Mouse (Mus musculus) embryonic facial prominence, embryonic 14.5 days (tissue): ENCODE results near the gene Cdc34. TPM values are rescaled to one million over a fixed set of nuclear protein-coding genes. Genes with fewer than 3 reads are reported as not detected.

ENCODE experiments used
- ATAC-seq: fragments of 200-750 bp; cut with Nextera tagmentation; 2 replicates; pipeline ENCODE4 v1.8.0; 2017; ENCODE audit warnings: low read depth, moderate number of reproducible peaks, moderate TSS enrichment
- DNase-seq: peaks from one replicate; pipeline ENCODE4 v3.0.0-alpha.2; 2015; ENCODE audit warnings: low spot score
- H3K27ac ChIP-seq: fragments of 300-500 bp; sonication (generic); replicated peaks from 2 replicates; pipeline ENCODE4 v1.5.1; 2014; ENCODE audit warnings: low read depth, mild to moderate bottlenecking, low read length, moderate library complexity
- H3K27me3 ChIP-seq: fragments of 300-500 bp; sonication (generic); replicated peaks from 2 replicates; pipeline ENCODE4 v1.6.1; 2014; ENCODE audit warnings: low read length; ENCODE audit not compliant: control insufficient read depth, insufficient read depth
- H3K36me3 ChIP-seq: fragments of 300-500 bp; sonication (generic); 2 replicates; pipeline ENCODE4 v1.6.1; 2014; ENCODE audit warnings: low read length, mixed read lengths; ENCODE audit not compliant: control insufficient read depth, insufficient read depth
- H3K4me1 ChIP-seq: fragments of 300-500 bp; sonication (generic); 2 replicates; pipeline ENCODE4 v1.6.1; 2014; ENCODE audit warnings: antibody characterized with exemption, low read length; ENCODE audit not compliant: control insufficient read depth, insufficient read depth
- H3K4me2 ChIP-seq: fragments of 300-500 bp; sonication (generic); 2 replicates; pipeline ENCODE4 v1.6.1; 2014; ENCODE audit warnings: low read depth, mild to moderate bottlenecking, low read length, moderate library complexity, mixed read lengths
- H3K4me3 ChIP-seq: fragments of 300-500 bp; sonication (generic); 2 replicates; pipeline ENCODE4 v1.5.1; 2014; ENCODE audit warnings: low read depth, mild to moderate bottlenecking, low read length
- H3K9ac ChIP-seq: fragments of 300-500 bp; sonication (generic); 2 replicates; pipeline ENCODE4 v1.6.1; 2014; ENCODE audit warnings: low read depth, mild to moderate bottlenecking, low read length, moderate library complexity, mixed read lengths
- H3K9me3 ChIP-seq: fragments of 300-500 bp; sonication (generic); 2 replicates; pipeline ENCODE4 v1.6.1; 2016; ENCODE audit warnings: low read length; ENCODE audit not compliant: control insufficient read depth
- WGBS: fragments of 180-500 bp; shearing (Covaris S2); extraction: QIAGEN DNeasy Blood & Tissue Kit; methylation state at CpG from one replicate; pipeline ENCODE4 v1.1.7; 2014; 5-methylcytosine and 5-hydroxymethylcytosine counted together
- polyA plus RNA-seq: library from polyadenylated mRNA; unstranded; fragments of >200 nt; fragmentation: Nextera tagmentation; extraction: Ambion mirVana; gene quantifications from 2 replicates; pipeline ENCODE4 v1.2.1, GENCODE M21; 2014

Gene Cdc34
- polyA plus RNA-seq, 1 experiment from 2014 or later, result 106 TPM

GRCm38 (mm10) chr10:79713163-79713562 lies 31.2 kb downstream of the Cdc34 start:
- Histone ChIP-seq H3K4me1 (peaks cover 6% of the 10 kb centered on the region; the same call in 1 of the 2 replicates), H3K9ac (no peak overlapping the region), H3K4me3 (no peak overlapping the region), H3K27ac (no peak overlapping the region), H3K27me3 (peaks cover 37% of the 10 kb centered on the region), H3K36me3 (peaks cover 41% of the 10 kb centered on the region), H3K4me2 (no peak overlapping the region), H3K9me3 (no peaks in the 10 kb centered on the region)
- 36% methylated on average over 1 of the region's 1 CpGs for WGBS
- ATAC-seq, result no peak
- no peak for DNase-seq

- no peak overlapping the region for H3K9ac ChIP-seq
- ATAC-seq (no peak), DNase-seq (no peak)
- peaks cover 6% of the 10 kb centered on the region; the same call in 1 of the 2 replicates for H3K4me1 ChIP-seq
- WGBS, result 61% methylated on average over 4 of the region's 4 CpGs
- peaks cover 23% of the 10 kb centered on the region for H3K36me3 ChIP-seq
- no peak overlapping the region for H3K27ac ChIP-seq
- H3K4me3 ChIP-seq, result no peak overlapping the region
- H3K27me3 ChIP-seq, result peaks cover 47% of the 10 kb centered on the region
- no peaks in the 10 kb centered on the region for H3K9me3 ChIP-seq
- H3K4me2 ChIP-seq, result no peak overlapping the region
Measured at GRCm38 (mm10) chr10:79714996-79715395, 33.0 kb downstream of the Cdc34 start.

- DNase-seq, result no peak
- H3K36me3 ChIP-seq, result peaks cover 8% of the 10 kb centered on the region
- H3K27me3 ChIP-seq, result peaks cover 47% of the 10 kb centered on the region
- no peaks in the 10 kb centered on the region for H3K9me3 ChIP-seq
- whole genome bisulfite sequencing, result 10% methylated on average over 18 of the region's 91 CpGs
- H3K9ac ChIP-seq, result peak within 1 kb of the TSS; percentile 52; the same call in 1 of the 2 replicates
- H3K27ac ChIP-seq, result no peak within 1 kb of the TSS
- H3K4me3 ChIP-seq, result peak within 1 kb of the TSS; percentile 57
- peak within 1 kb of the TSS; percentile 98 for H3K4me2 ChIP-seq
- H3K4me1 ChIP-seq, result peaks cover 6% of the 10 kb centered on the region; the same call in 1 of the 2 replicates
- ATAC-seq, result peak; percentile 17; the same call in 1 of the 2 replicates
Measured at GRCm38 (mm10) chr10:79716254-79716987, 34.4 kb downstream of the Cdc34 start, which contains the start of gene Hcn2. Hcn2 (plus strand) TSS chr10:79716634.

GRCm38 (mm10) chr10:79716988-79717355 lies 35.0 kb downstream of the Cdc34 start:
- Histone ChIP-seq H3K9ac (peak overlapping the region; percentile 52; the same call in 1 of the 2 replicates), H3K27me3 (peaks cover 47% of the 10 kb centered on the region), H3K4me1 (peaks cover 6% of the 10 kb centered on the region; the same call in 1 of the 2 replicates), H3K36me3 (peaks cover 3% of the 10 kb centered on the region), H3K4me3 (peak overlapping the region; percentile 57), H3K4me2 (peak overlapping the region; percentile 98), H3K27ac (no peak overlapping the region), H3K9me3 (no peaks in the 10 kb centered on the region)
- DNase-seq (no peak), ATAC-seq (no peak)
- 7% methylated on average over 6 of the region's 44 CpGs for WGBS

GRCm38 (mm10) chr10:79717640-79718357 lies 35.8 kb downstream of the Cdc34 start:
- peak overlapping the region; percentile 98 for H3K4me2 ChIP-seq
- DNase-seq (peak; percentile 81), ATAC-seq (no peak)
- no peaks in the 10 kb centered on the region for H3K36me3 ChIP-seq
- H3K27ac ChIP-seq, result no peak overlapping the region
- peaks cover 6% of the 10 kb centered on the region; the same call in 1 of the 2 replicates for H3K4me1 ChIP-seq
- H3K9ac ChIP-seq, result no peak overlapping the region
- no peaks in the 10 kb centered on the region for H3K9me3 ChIP-seq
- peak overlapping the region; percentile 57 for H3K4me3 ChIP-seq
- peaks cover 47% of the 10 kb centered on the region for H3K27me3 ChIP-seq
- WGBS, result 3% methylated on average over 39 of the region's 43 CpGs

GRCm38 (mm10) chr10:79721089-79721488 lies 39.1 kb downstream of the Cdc34 start:
- ATAC-seq (no peak), DNase-seq (no peak)
- Histone ChIP-seq H3K27me3 (peaks cover 30% of the 10 kb centered on the region), H3K9ac (no peak overlapping the region), H3K36me3 (no peaks in the 10 kb centered on the region), H3K4me2 (no peak overlapping the region), H3K4me3 (no peak overlapping the region), H3K4me1 (peaks cover 6% of the 10 kb centered on the region; the same call in 1 of the 2 replicates), H3K27ac (no peak overlapping the region), H3K9me3 (no peaks in the 10 kb centered on the region)
- 53% methylated on average over 5 of the region's 5 CpGs for WGBS

- no peaks in the 10 kb centered on the region for H3K4me1 ChIP-seq
- peaks cover 11% of the 10 kb centered on the region for H3K27me3 ChIP-seq
- DNase-seq, result no peak
- H3K4me3 ChIP-seq, result no peak overlapping the region
- H3K9ac ChIP-seq, result no peak overlapping the region
- H3K27ac ChIP-seq, result no peak overlapping the region
- H3K9me3 ChIP-seq, result no peaks in the 10 kb centered on the region
- 64% methylated on average over 6 of the region's 6 CpGs for WGBS
- H3K36me3 ChIP-seq, result no peaks in the 10 kb centered on the region
- ATAC-seq, result no peak
- H3K4me2 ChIP-seq, result no peak overlapping the region
Measured at GRCm38 (mm10) chr10:79723047-79723446, 41.1 kb downstream of the Cdc34 start.

GRCm38 (mm10) chr10:79723692-79724091 lies 41.7 kb downstream of the Cdc34 start:
- Histone ChIP-seq H3K9ac (no peak overlapping the region), H3K27ac (no peak overlapping the region), H3K4me2 (no peak overlapping the region), H3K4me3 (no peak overlapping the region), H3K4me1 (no peaks in the 10 kb centered on the region), H3K27me3 (peaks cover 4% of the 10 kb centered on the region), H3K9me3 (no peaks in the 10 kb centered on the region), H3K36me3 (no peaks in the 10 kb centered on the region)
- ATAC-seq, result no peak
- no peak for DNase-seq
- 79% methylated on average over 7 of the region's 7 CpGs for WGBS
